24 mouse cellular contexts compared by ENCODE assay signal in genomic region chr4:149161166-149161565, GRCm38 (mm10). TPM values are rescaled to one million over a fixed set of nuclear protein-coding genes. Genes with fewer than 3 reads are reported as not detected.
DNase-seq lines count a peak whose midpoint lies in the region; ATAC-seq and TF ChIP-seq lines count a peak whose summit lies in the region.
"Had no signal": no experiment of that assay in that cellular context is flagged by ENCODE, and none has a peak within 500 bp of the region (broad histone marks: within the 10 kb centered on the region; RNA-seq: fewer than 3 reads in every experiment).

No protein-coding gene starts in this region.

- H3K36me3 ChIP-seq in C2C12 (ENCODE audit: control insufficient read depth, insufficient read depth), result peaks cover 96% of the 10 kb centered on the region

- peak; percentile 54 for DNase-seq in adrenal gland, postnatal 14 days
- no peak for DNase-seq in adrenal gland, adult 8-10 months
- peak; percentile 47 to 70 for DNase-seq in adrenal gland, postnatal 36 days
- DNase-seq in left cerebral cortex, adult 18-20 months (ENCODE audit: low spot score in 2 of 2), result no peak
- DNase-seq in right cerebral cortex, postnatal 25 days, result no peak
- DNase-seq: B cell, adult 2 months; cerebellum, adult 11-12 months; cerebellum, postnatal 10 days; gastrocnemius, postnatal 36 days; kidney, adult 11 months; kidney, postnatal 36 days had no signal

- peaks cover 60% of the 10 kb centered on the region for H3K79me3 ChIP-seq in C2C12 (ENCODE audit: low read depth)

- H3K79me2 ChIP-seq in C2C12 (ENCODE audit: control insufficient read depth, insufficient read depth), result peaks cover 64% of the 10 kb centered on the region

- H3K27me3 ChIP-seq in C2C12 (ENCODE audit: control insufficient read depth, insufficient read depth, insufficient read length), result no peaks in the 10 kb centered on the region
- H3K27me3 ChIP-seq: embryonic facial prominence, embryonic 12.5 days; forebrain, embryonic 12.5 days; hindbrain, embryonic 12.5 days; kidney, embryonic 15.5 days; liver, embryonic 15.5 days; midbrain, embryonic 15.5 days; neural tube, embryonic 13.5 days had no signal

- no peak overlapping the region for H3ac ChIP-seq in C2C12 (ENCODE audit: control insufficient read depth, insufficient read length, low read depth)

- H3K4me3 ChIP-seq in C2C12 (ENCODE audit: insufficient read depth, poor library complexity, severe bottlenecking), result no peak overlapping the region
- H3K4me3 ChIP-seq: embryonic facial prominence, embryonic 12.5 days; forebrain, embryonic 12.5 days; hindbrain, embryonic 12.5 days; kidney, embryonic 15.5 days; left cerebral cortex, adult 2 months; liver, embryonic 15.5 days; midbrain, embryonic 15.5 days; myocyte; neural tube, embryonic 13.5 days had no signal

- ATAC-seq in monocyte, adult 5-6 weeks (replicated peaks; ENCODE audit: insufficient number of reproducible peaks, low FRiP score, low TSS enrichment, poor library complexity, severe bottlenecking), result 0 out of 2 replicates have a peak, but pooled peaks have one; percentile 40
- ATAC-seq: midbrain, embryonic 15.5 days had no signal

- no peak for TF ChIP-seq CTCF in C2C12 (IDR thresholded peaks at IDR 0.05; ENCODE audit: control insufficient read depth, insufficient read depth, insufficient read length)

TF ChIP-seq in C2C12, 6 proteins besides CTCF, POLR2A, EP300 and RAD21:
- TF ChIP-seq USF1 (IDR thresholded peaks at IDR 0.05; ENCODE audit: low read depth) (no peak), CEBPB (IDR thresholded peaks at IDR 0.05; ENCODE audit: low read depth) (peak; percentile 34)

RNA-seq across cellular contexts. Expression of gene Pgd, which starts 5.4 kb away (rescaled TPM):
- 191 and 194 TPM in 2 replicates for total RNA-seq in adrenal gland, postnatal 14 days (2021)
- 100 to 1,000 TPM; 167 to 272 (median 233) TPM for total RNA-seq in adrenal gland, adult 8-10 months (2022)
- polyA plus RNA-seq in C2C12 (2012; fragmentation: generic; extraction: Trizol), result 346 TPM
- total RNA-seq in adrenal gland, postnatal 36 days (2021), result 100 to 1,000 TPM; 304 to 318 TPM
- total RNA-seq in monocyte, adult 5-6 weeks (2017), result 68.2 to 81.0 TPM (median 69.9 TPM) in 3 replicates
- 10 to 100 TPM; 33.1 to 37.7 TPM for total RNA-seq in left cerebral cortex, adult 18-20 months (2021)

RNA-seq across cellular contexts. Expression of gene Cenps, which starts 23.7 kb away (rescaled TPM):
- total RNA-seq in adrenal gland, postnatal 14 days (2021), result 10.6 and 13.0 TPM in 2 replicates
- total RNA-seq in adrenal gland, adult 8-10 months (2022), result 10 to 100 TPM; 10.3 to 21.1 (median 14.9) TPM
- 32.5 TPM for polyA plus RNA-seq in C2C12 (2012; fragmentation: generic; extraction: Trizol)
- 10 to 100 TPM; 10.8 to 11.3 TPM for total RNA-seq in adrenal gland, postnatal 36 days (2021)
- total RNA-seq in monocyte, adult 5-6 weeks (2017), result 0.58 to 4.5 TPM in 2 of 3 replicates, not detected in the other
- 10 to 100 TPM; 26.4 to 31.4 TPM for total RNA-seq in left cerebral cortex, adult 18-20 months (2021)

RNA-seq across cellular contexts. Expression of gene Cort, which starts 34.6 kb away (rescaled TPM):
- total RNA-seq in adrenal gland, postnatal 14 days (2021), result 1.3 and 2.2 TPM in 2 replicates
- total RNA-seq in adrenal gland, adult 8-10 months (2022), result 1 to 10 TPM in 3 of 4 experiments, under 1 TPM in 1; 0.90 to 4.7 (median 2.1) TPM
- 0.20 TPM for polyA plus RNA-seq in C2C12 (2012; fragmentation: generic; extraction: Trizol)
- 1 to 10 TPM in 1 of 2 experiments, under 1 TPM in 1; 0.66 to 1.2 TPM for total RNA-seq in adrenal gland, postnatal 36 days (2021)
- total RNA-seq in monocyte, adult 5-6 weeks (2017), result not detected in 3 replicates
- 10 to 100 TPM in 1 of 2 experiments, 1 to 10 TPM in 1; 8.2 to 16.5 TPM for total RNA-seq in left cerebral cortex, adult 18-20 months (2021)
- total RNA-seq: gastrocnemius, postnatal 36 days had no signal
- polyA plus RNA-seq: embryonic facial prominence, embryonic 12.5 days; lung, embryonic 16.5 days; myocyte; neural tube, embryonic 13.5 days; small intestine, adult 2 months had no signal

RNA-seq across cellular contexts. Expression of gene Dffa, which starts 57.2 kb away (rescaled TPM):
- 18.4 and 25.5 TPM in 2 replicates for total RNA-seq in adrenal gland, postnatal 14 days (2021)
- 10 to 100 TPM; 25.3 to 31.7 (median 26.4) TPM for total RNA-seq in adrenal gland, adult 8-10 months (2022)
- polyA plus RNA-seq in C2C12 (2012; fragmentation: generic; extraction: Trizol), result 13.1 TPM
- total RNA-seq in adrenal gland, postnatal 36 days (2021), result 10 to 100 TPM; 19.0 to 22.8 TPM
- 10.0 to 20.6 TPM (median 15.7 TPM) in 3 replicates for total RNA-seq in monocyte, adult 5-6 weeks (2017)
- total RNA-seq in left cerebral cortex, adult 18-20 months (2021), result 10 to 100 TPM; 58.9 to 62.9 TPM

Comparison
In these comparisons a context has a peak if more than half of its experiments do, and no peak if none do; other contexts are left out.
1. DNase-seq: peak in adrenal gland, postnatal 14 days (single experiment) and adrenal gland, postnatal 36 days (2 of 2); none in adrenal gland, adult 8-10 months (single experiment), left cerebral cortex, adult 18-20 months (0 of 2) and right cerebral cortex, postnatal 25 days (single experiment).